Mouse (Mus musculus): Measurements from ENCODE around the gene Atg7. TPM values are rescaled to one million over a fixed set of nuclear protein-coding genes. Genes with fewer than 3 reads are reported as not detected.

Gene Atg7
- polyA plus RNA-seq, 1 experiment from 2014 or later = 10.9 TPM

- ATAC-seq (no peak), DNase-seq (no peak)
- no peak for TF ChIP-seq CTCF (IDR thresholded peaks at IDR 0.05; ENCODE audit: low read depth)
- no peak for TF ChIP-seq EP300 (IDR thresholded peaks at IDR 0.05; ENCODE audit: low read depth)
- H3K27ac ChIP-seq (ENCODE audit: low read depth) = no peak overlapping the region
- no peaks in the 10 kb centered on the region for H3K27me3 ChIP-seq (ENCODE audit: insufficient read depth, low read length)
- H3K4me3 ChIP-seq (ENCODE audit: low read depth, low read length) = no peak overlapping the region
- no peak overlapping the region for H3K9ac ChIP-seq (replicated peaks)
- H3K4me1 ChIP-seq (ENCODE audit: insufficient read depth) = peaks cover 18% of the 10 kb centered on the region
- no peaks in the 10 kb centered on the region for H3K9me3 ChIP-seq (ENCODE audit: low read length)
- H3K4me2 ChIP-seq (ENCODE audit: low read depth, low read length) = no peak overlapping the region
- H3K36me3 ChIP-seq (replicated peaks; ENCODE audit: insufficient read depth, low read length) = no peaks in the 10 kb centered on the region
- WGBS (ENCODE audit: insufficient replicate concordance) = 57% methylated on average over 3 of the region's 3 CpGs
Measured at GRCm38 (mm10) chr6:114831807-114832206, 188.9 kb downstream of the Atg7 start.

GRCm38 (mm10) chr6:114833058-114833685 is 190.3 kb downstream of the Atg7 start:
- Histone ChIP-seq H3K4me2 (ENCODE audit: low read depth, low read length) (no peak overlapping the region), H3K4me1 (ENCODE audit: insufficient read depth) (peaks cover 18% of the 10 kb centered on the region), H3K9me3 (ENCODE audit: low read length) (no peaks in the 10 kb centered on the region), H3K4me3 (ENCODE audit: low read depth, low read length) (no peak overlapping the region), H3K36me3 (replicated peaks; ENCODE audit: insufficient read depth, low read length) (no peaks in the 10 kb centered on the region), H3K27me3 (ENCODE audit: insufficient read depth, low read length) (no peaks in the 10 kb centered on the region), H3K9ac (replicated peaks) (no peak overlapping the region), H3K27ac (ENCODE audit: low read depth) (no peak overlapping the region)
- TF ChIP-seq EP300 (IDR thresholded peaks at IDR 0.05; ENCODE audit: low read depth) (no peak), CTCF (IDR thresholded peaks at IDR 0.05; ENCODE audit: low read depth) (no peak)
- ATAC-seq (no peak), DNase-seq (no peak)
- WGBS (ENCODE audit: insufficient replicate concordance) = 70% methylated on average over 9 of the region's 9 CpGs

GRCm38 (mm10) chr6:114833791-114834346 is 191.0 kb downstream of the Atg7 start:
- Histone ChIP-seq H3K9me3 (ENCODE audit: low read length) (no peaks in the 10 kb centered on the region), H3K4me2 (ENCODE audit: low read depth, low read length) (no peak overlapping the region), H3K9ac (replicated peaks) (no peak overlapping the region), H3K4me1 (ENCODE audit: insufficient read depth) (peaks cover 18% of the 10 kb centered on the region), H3K27me3 (ENCODE audit: insufficient read depth, low read length) (no peaks in the 10 kb centered on the region), H3K36me3 (replicated peaks; ENCODE audit: insufficient read depth, low read length) (no peaks in the 10 kb centered on the region), H3K4me3 (ENCODE audit: low read depth, low read length) (no peak overlapping the region), H3K27ac (ENCODE audit: low read depth) (no peak overlapping the region)
- DNase-seq (peak; percentile 52), ATAC-seq (peak; percentile 93)
- WGBS (ENCODE audit: insufficient replicate concordance) = 52% methylated on average over 4 of the region's 4 CpGs
- TF ChIP-seq EP300 (IDR thresholded peaks at IDR 0.05; ENCODE audit: low read depth) (no peak), CTCF (IDR thresholded peaks at IDR 0.05; ENCODE audit: low read depth) (no peak)

- no peak overlapping the region for H3K4me3 ChIP-seq (ENCODE audit: low read depth, low read length)
- ATAC-seq (no peak), DNase-seq (no peak)
- no peaks in the 10 kb centered on the region for H3K36me3 ChIP-seq (replicated peaks; ENCODE audit: insufficient read depth, low read length)
- TF ChIP-seq CTCF (IDR thresholded peaks at IDR 0.05; ENCODE audit: low read depth) = no peak
- TF ChIP-seq EP300 (IDR thresholded peaks at IDR 0.05; ENCODE audit: low read depth) = no peak
- H3K9ac ChIP-seq (replicated peaks) = no peak overlapping the region
- H3K27me3 ChIP-seq (ENCODE audit: insufficient read depth, low read length) = no peaks in the 10 kb centered on the region
- no peaks in the 10 kb centered on the region for H3K9me3 ChIP-seq (ENCODE audit: low read length)
- peaks cover 18% of the 10 kb centered on the region for H3K4me1 ChIP-seq (ENCODE audit: insufficient read depth)
- 85% methylated on average over 7 of the region's 7 CpGs for WGBS (ENCODE audit: insufficient replicate concordance)
- no peak overlapping the region for H3K4me2 ChIP-seq (ENCODE audit: low read depth, low read length)
- H3K27ac ChIP-seq (ENCODE audit: low read depth) = no peak overlapping the region
Measured at GRCm38 (mm10) chr6:114835344-114835743, 192.4 kb downstream of the Atg7 start.

GRCm38 (mm10) chr6:114835752-114836151 is 192.9 kb downstream of the Atg7 start:
- Histone ChIP-seq H3K4me1 (ENCODE audit: insufficient read depth) (peaks cover 18% of the 10 kb centered on the region), H3K27ac (ENCODE audit: low read depth) (no peak overlapping the region), H3K36me3 (replicated peaks; ENCODE audit: insufficient read depth, low read length) (no peaks in the 10 kb centered on the region), H3K4me2 (ENCODE audit: low read depth, low read length) (no peak overlapping the region), H3K9me3 (ENCODE audit: low read length) (no peaks in the 10 kb centered on the region), H3K9ac (replicated peaks) (no peak overlapping the region), H3K4me3 (ENCODE audit: low read depth, low read length) (no peak overlapping the region), H3K27me3 (ENCODE audit: insufficient read depth, low read length) (no peaks in the 10 kb centered on the region)
- no peak for ATAC-seq
- no peak for DNase-seq
- 78% methylated on average over 1 of the region's 1 CpGs for WGBS (ENCODE audit: insufficient replicate concordance)
- TF ChIP-seq EP300 (IDR thresholded peaks at IDR 0.05; ENCODE audit: low read depth) = no peak
- TF ChIP-seq CTCF (IDR thresholded peaks at IDR 0.05; ENCODE audit: low read depth) = no peak

- ATAC-seq = no peak
- H3K27ac ChIP-seq (ENCODE audit: low read depth) = no peak overlapping the region
- no peaks in the 10 kb centered on the region for H3K36me3 ChIP-seq (replicated peaks; ENCODE audit: insufficient read depth, low read length)
- H3K9ac ChIP-seq (replicated peaks) = no peak overlapping the region
- H3K4me3 ChIP-seq (ENCODE audit: low read depth, low read length) = no peak overlapping the region
- H3K4me2 ChIP-seq (ENCODE audit: low read depth, low read length) = no peak overlapping the region
- no peak for DNase-seq
- H3K4me1 ChIP-seq (ENCODE audit: insufficient read depth) = peaks cover 18% of the 10 kb centered on the region
- no peaks in the 10 kb centered on the region for H3K9me3 ChIP-seq (ENCODE audit: low read length)
- 75% methylated on average over 3 of the region's 3 CpGs for WGBS (ENCODE audit: insufficient replicate concordance)
- H3K27me3 ChIP-seq (ENCODE audit: insufficient read depth, low read length) = no peaks in the 10 kb centered on the region
- TF ChIP-seq CTCF (IDR thresholded peaks at IDR 0.05; ENCODE audit: low read depth) = no peak
- TF ChIP-seq EP300 (IDR thresholded peaks at IDR 0.05; ENCODE audit: low read depth) = no peak
Measured at GRCm38 (mm10) chr6:114836433-114836832, 193.5 kb downstream of the Atg7 start.
